Comparison of ENCODE assay signal across 8 mouse cellular contexts in the genomic region with DNA sequence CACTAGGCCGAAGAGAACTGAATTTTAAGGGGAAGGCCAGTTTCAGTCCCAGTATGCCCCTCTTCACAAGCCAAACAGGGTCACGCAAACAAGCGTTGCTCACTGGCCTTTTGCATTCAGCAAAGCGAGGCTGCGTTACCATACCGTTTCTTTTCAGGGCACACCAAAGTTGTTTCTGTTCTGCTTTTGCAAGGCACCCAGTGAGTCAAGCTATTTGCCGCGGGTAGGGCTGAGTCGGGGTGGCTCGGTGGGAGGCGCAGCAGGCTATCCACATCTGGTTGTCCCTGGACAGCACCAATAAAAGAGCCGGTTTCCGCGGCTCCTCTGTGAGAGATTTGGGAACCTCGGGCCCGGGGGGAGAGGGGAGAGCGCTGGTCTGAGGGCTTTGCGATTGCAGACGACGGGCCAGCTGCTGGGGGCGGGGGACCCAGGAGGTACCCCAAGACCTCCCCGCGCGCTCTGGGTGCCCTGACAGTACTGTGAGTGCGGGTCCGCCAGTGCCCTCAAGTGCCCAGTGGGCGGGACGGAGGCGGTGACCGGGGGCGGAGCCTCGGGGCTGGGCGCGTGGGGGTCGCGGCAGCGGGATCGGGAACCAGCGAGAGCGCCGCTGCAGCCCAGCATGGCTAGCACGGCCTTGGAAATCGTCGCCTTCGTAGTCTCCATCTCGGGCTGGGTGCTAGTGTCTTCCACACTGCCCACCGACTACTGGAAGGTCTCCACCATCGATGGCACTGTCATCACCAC.
A peak's percentile ranks its signal among the peaks of the same experiment; 100 is the strongest.
DNase-seq lines count a peak whose midpoint lies in the region; ATAC-seq and TF ChIP-seq lines count a peak whose summit lies in the region.

No protein-coding gene starts in this region.

- peak overlapping the region; percentile 79 for H3K4me2 ChIP-seq in heart, embryonic 11.5 days
- peak overlapping the region; percentile 94 for H3K4me2 ChIP-seq in lung, embryonic 14.5 days
- peak overlapping the region; percentile 91 for H3K4me2 ChIP-seq in neural tube, embryonic 14.5 days (ENCODE audit: low read depth, low read length)

- WGBS in heart, embryonic 11.5 days (ENCODE audit: insufficient replicate concordance), result 1% methylated on average over 48 of the region's 48 CpGs
- 2% methylated on average over 46 of the region's 48 CpGs for WGBS in lung, embryonic 14.5 days
- 2% methylated on average over 47 of the region's 48 CpGs for WGBS in neural tube, embryonic 14.5 days

- ATAC-seq in frontal cortex, adult (ENCODE audit: low TSS enrichment), result peak; percentile 50
- peak; percentile 68 for ATAC-seq in heart, embryonic 11.5 days (replicated peaks; ENCODE audit: insufficient number of reproducible peaks, low FRiP score, low TSS enrichment)
- peak; percentile 70 for ATAC-seq in lung, embryonic 14.5 days (ENCODE audit: insufficient read depth)
- ATAC-seq in neural tube, embryonic 14.5 days (ENCODE audit: low read depth), result peak; percentile 61; the same call in 1 of the 2 replicates

- no peaks in the 10 kb centered on the region for H3K36me3 ChIP-seq in heart, embryonic 11.5 days (ENCODE audit: control insufficient read depth, insufficient read depth, low read length)
- H3K36me3 ChIP-seq in lung, embryonic 14.5 days (ENCODE audit: insufficient read depth), result no peaks in the 10 kb centered on the region
- no peaks in the 10 kb centered on the region for H3K36me3 ChIP-seq in neural tube, embryonic 14.5 days (ENCODE audit: control insufficient read depth, insufficient read depth, low read length)

- H3K27me3 ChIP-seq in heart, embryonic 11.5 days (ENCODE audit: control insufficient read depth, insufficient read depth, low read length), result peaks cover 20% of the 10 kb centered on the region
- no peaks in the 10 kb centered on the region for H3K27me3 ChIP-seq in lung, embryonic 14.5 days (ENCODE audit: insufficient read depth, low read length)
- H3K27me3 ChIP-seq in neural tube, embryonic 14.5 days (ENCODE audit: control insufficient read depth, insufficient read depth, low read length), result peaks cover 4% of the 10 kb centered on the region; the same call in 1 of the 2 replicates

- no peak for DNase-seq in frontal cortex, postnatal 25 days (ENCODE audit: low spot score in 2 of 2)
- DNase-seq in embryo, embryonic 9.5 days (ENCODE audit: extremely low spot score), result peak; percentile 85
- peak; percentile 43 for DNase-seq in kidney, adult 9 months
- DNase-seq in lung, embryonic 14.5 days, result peak; percentile 81
- peak; percentile 12 for DNase-seq in testis, postnatal 14 days (ENCODE audit: low spot score)

- no peaks in the 10 kb centered on the region for H3K9me3 ChIP-seq in heart, embryonic 11.5 days (replicated peaks; ENCODE audit: control insufficient read depth, low read length)
- no peaks in the 10 kb centered on the region for H3K9me3 ChIP-seq in lung, embryonic 14.5 days (ENCODE audit: low read depth, low read length)
- no peaks in the 10 kb centered on the region for H3K9me3 ChIP-seq in neural tube, embryonic 14.5 days (ENCODE audit: control insufficient read depth, low read length)

- no peak for TF ChIP-seq CTCF in lung, embryonic 14.5 days (IDR thresholded peaks at IDR 0.05; ENCODE audit: low read depth)

- no peaks in the 10 kb centered on the region for H3K4me1 ChIP-seq in heart, embryonic 11.5 days (ENCODE audit: control insufficient read depth, insufficient read depth, low read length)
- H3K4me1 ChIP-seq in lung, embryonic 14.5 days (ENCODE audit: insufficient read depth), result peaks cover 5% of the 10 kb centered on the region; the same call in 1 of the 2 replicates
- 0 out of 2 replicates have a peak, but pooled peaks cover 7% of the 10 kb centered on the region for H3K4me1 ChIP-seq in neural tube, embryonic 14.5 days (ENCODE audit: control insufficient read depth, insufficient read depth, low read length)

- no peak overlapping the region for H3K27ac ChIP-seq in heart, embryonic 11.5 days (ENCODE audit: low read depth, low read length)
- H3K27ac ChIP-seq in lung, embryonic 14.5 days (ENCODE audit: low read depth), result peak overlapping the region; percentile 30; the same call in 1 of the 2 replicates
- no peak overlapping the region for H3K27ac ChIP-seq in neural tube, embryonic 14.5 days (ENCODE audit: low read depth, low read length)

- peak overlapping the region; percentile 54 for H3K4me3 ChIP-seq in heart, embryonic 11.5 days (ENCODE audit: low read depth, low read length)
- peak overlapping the region; percentile 52 for H3K4me3 ChIP-seq in lung, embryonic 14.5 days (ENCODE audit: low read depth, low read length)
- peak overlapping the region; percentile 41 for H3K4me3 ChIP-seq in neural tube, embryonic 14.5 days (ENCODE audit: low read depth, low read length)

- peak overlapping the region; percentile 24; the same call in 1 of the 2 replicates for H3K9ac ChIP-seq in heart, embryonic 11.5 days (ENCODE audit: low read depth, low read length)
- peak overlapping the region; percentile 60 for H3K9ac ChIP-seq in lung, embryonic 14.5 days
- peak overlapping the region; percentile 34; the same call in 1 of the 2 replicates for H3K9ac ChIP-seq in neural tube, embryonic 14.5 days (replicated peaks; ENCODE audit: low read depth, low read length)

Comparison
In these comparisons a context has a peak if more than half of its experiments do, and no peak if none do; other contexts are left out.
1. DNase-seq: peak in embryo, embryonic 9.5 days (single experiment), kidney, adult 9 months (single experiment), lung, embryonic 14.5 days (single experiment) and testis, postnatal 14 days (single experiment); none in frontal cortex, postnatal 25 days (0 of 2).
2. Peak in every context shown above with its lines, with median percentiles within 50 percentile points of each other: ATAC-seq, H3K4me2 ChIP-seq, H3K4me3 ChIP-seq and H3K9ac ChIP-seq.